Mouse (Mus musculus) layer of hippocampus, postnatal 36 days (tissue): ENCODE measurements around the gene Cnpy2. TPM values are rescaled to one million over a fixed set of nuclear protein-coding genes. Genes with fewer than 3 reads are reported as not detected.
A peak's percentile ranks its signal among the peaks of the same experiment; 100 is the strongest.
"Not testable (repeated sequence)": the region's sequence is repeated elsewhere in the genome, so short reads cannot be mapped to it uniquely, and the experiment has no call there.

Experiments
- DNase-seq, 2 experiments: peaks; one replicate each; pipeline ENCODE4 v3.0.0; 2022
- total RNA-seq, 2 experiments: library from RNA; stranded (reverse); gene quantifications; 2 replicates each; pipeline ENCODE4 v1.2.3; 2021

Gene Cnpy2
- total RNA-seq: 10 to 100 TPM; 82.9 to 86.1 TPM

GRCm38 (mm10) chr10:128322141-128323108, at the start of gene Cnpy2:
Gene Cnpy2 (plus strand): TSS chr10:128322459.
- DNase-seq: peak; percentile 86 to 87

DNA sequence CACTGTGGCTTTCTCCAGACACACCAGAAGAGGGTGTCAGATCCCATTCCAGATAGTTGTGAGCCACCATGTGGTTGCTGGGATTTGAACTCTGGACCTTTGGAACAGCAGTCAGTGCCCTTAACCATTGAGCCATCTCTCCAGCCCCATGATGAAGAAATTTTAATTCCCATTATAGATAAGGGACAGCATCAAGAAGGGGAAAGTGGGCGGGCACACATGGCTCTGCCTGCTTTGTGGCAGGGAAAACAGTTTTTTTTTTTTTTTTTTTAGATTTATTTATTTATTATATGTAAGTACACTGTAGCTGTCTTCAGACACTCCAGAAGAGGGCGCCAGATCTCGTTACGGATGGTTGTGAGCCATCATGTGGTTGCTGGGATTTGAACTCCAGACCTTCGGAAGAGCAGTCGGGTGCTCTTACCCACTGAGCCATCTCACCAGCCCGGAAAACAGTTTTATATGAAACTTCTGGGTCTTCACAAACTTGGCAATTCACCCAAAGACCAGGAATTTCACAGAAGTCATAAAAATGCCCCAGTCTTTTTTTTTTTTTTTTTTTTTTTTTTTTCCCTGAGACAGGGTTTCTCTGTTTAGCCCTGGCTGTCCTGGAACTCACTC, 49.3 kb upstream of the Cnpy2 start:
- DNase-seq: not testable (repeated sequence)

DNA sequence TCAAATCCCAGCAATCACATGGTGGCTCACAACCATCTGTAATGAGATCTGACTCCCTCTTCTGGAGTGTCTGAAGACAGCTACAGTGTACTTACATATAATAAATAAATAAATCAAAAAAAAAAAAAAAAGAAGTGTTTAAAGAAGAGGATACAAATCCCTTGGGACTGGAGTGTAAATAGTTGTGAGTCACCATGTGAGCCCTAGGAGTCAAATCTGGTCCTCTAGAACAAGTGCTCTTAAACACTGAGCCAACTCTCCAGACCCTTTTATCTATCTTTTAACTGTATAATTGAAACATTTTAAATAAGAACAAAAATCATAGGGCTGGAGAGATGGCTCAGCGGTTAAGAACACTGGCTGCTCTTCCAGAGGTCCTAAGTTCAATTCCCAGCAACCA, 46.9 kb upstream of the Cnpy2 start:
- not testable (repeated sequence) for DNase-seq

DNA sequence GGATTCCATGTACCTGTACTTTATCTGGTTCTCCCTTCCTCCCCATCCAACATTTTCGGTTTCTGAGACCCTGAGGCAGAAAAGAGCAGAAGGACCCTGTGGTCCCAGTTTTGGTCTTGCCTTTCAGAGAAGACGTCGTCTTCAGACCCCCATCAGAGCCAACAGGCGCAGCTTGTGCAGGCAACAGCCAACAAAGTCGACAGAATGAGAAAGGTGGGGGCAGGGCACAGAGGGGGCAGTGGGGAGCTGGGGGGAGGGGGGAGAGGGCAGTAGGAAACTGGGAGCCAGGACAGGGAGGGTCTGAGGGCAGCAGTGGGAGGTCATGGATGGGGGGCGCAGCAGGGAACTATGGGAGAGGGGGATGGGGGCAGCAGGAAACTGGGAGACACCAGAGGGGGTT, 44.1 kb upstream of the Cnpy2 start:
- DNase-seq: no peak

- DNase-seq: no peak
Observed at GRCm38 (mm10) chr10:128280943-128281342, 41.3 kb upstream of the Cnpy2 start.

DNA sequence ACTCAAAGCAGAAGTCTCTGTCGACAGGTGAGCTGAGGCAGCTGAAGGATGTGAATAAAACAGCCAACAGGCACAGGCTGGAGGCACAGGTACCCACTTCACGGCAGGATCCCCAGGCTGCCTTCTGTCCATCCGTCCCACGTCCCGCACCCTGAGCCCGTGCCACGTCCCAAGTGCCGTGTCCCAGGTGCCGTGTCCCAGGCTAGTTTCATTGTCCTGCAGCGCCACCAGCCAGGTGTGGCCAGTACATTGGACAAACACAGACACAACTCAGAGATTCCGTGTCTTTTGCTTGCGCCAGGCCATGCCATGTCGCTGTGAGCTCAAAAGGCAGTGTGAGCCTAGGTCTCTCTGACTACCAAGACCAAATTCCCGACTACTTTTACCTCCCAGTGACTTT, 40.6 kb upstream of the Cnpy2 start:
- no peak for DNase-seq

DNA sequence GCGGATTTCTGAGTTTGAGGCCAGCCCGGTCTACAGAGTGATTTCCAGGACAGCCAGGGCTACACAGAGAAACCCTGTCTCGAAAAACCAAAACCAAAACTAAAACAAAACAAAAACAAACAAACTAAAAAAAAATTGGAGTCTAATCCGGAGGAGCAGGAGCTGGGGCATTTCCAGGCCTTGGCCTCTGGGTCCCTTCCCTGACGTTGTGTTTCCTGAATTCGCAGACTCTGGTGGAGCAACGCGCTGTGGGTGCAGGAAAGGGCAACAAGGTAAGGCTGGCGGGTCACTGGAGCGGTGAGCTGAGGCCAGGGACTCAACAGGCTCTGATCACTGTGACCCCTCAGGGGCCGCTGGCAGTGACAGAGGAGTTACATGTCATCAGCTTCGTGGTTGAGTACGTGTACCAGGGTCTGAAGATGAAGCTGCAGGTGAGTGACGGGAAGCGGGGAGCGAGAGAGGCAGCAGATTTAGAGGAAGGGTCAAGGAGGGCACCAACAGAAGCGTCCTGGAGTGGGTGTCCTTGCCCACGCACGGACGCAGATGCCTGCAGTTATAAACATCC, 39.3 kb upstream of the Cnpy2 start:
- no peak for DNase-seq

DNA sequence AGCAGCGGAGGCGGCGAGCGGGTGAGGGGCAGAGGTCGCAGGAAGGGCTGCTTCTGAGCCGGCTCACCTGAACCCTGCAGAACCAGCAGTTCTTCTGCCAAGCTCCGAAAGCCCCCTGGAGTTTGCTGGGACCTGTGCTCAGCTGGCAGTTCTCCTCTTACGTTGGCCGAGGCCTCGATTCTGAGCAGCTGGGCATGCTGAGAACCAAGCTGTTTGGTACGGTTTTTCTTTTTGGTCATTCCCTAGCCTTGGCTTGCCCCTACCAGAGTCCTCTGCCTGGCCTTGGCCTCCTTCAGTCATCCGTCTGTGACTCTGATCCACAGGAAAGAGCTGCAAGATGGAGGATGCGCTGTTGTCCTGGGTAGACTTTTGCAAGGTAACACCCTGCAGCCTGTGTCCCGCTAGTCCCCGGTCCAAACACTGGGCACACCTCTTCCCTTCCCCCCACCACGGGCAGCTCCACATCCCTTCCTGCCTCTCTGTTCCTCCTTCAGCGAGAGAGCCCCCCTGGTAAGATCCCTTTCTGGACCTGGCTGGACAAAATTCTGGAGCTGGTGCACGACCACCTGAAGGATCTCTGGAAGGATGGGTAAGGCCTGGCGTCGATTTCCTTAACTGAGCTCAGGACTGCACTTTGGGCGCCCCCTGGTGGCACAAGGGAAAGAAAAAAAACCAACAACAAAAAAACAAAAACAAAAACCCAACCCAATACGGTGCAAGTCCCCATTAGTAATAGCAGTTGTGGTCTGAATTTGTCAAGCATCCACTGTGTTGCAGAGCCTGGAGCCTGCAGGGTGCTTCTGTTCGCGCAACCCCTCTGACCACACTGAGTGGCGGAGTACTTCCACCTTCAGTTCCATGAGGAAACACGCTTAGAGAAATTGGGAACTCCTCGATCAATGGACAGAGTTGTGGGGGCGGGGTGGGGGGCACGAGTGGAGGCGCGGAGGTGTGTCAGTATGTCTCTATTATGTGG, 38.4 kb upstream of the Cnpy2 start:
- DNase-seq: peak; percentile 40 to 57

DNA sequence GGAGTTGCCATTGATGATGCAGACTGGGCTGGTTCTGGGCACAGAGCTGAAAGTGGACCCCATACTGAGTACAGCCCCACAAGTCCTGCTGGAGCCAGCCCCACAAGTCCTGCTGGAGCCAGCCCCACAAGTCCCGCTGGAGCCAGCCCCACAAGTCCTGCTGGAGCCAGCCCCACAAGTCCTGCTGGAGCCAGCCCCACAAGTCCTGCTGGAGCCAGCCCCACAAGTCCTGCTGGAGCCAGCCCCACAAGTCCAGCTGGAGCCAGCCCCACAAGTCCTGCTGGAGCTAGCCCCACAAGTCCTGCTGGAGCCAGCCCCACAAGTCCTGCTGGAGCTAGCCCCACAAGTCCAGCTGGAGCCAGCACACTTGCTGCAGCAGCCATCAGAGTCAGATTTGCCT, 31.7 kb upstream of the Cnpy2 start:
- DNase-seq: peak in 1 of 2 experiments; percentile 18

GRCm38 (mm10) chr10:128296370-128297090, 25.7 kb upstream of the Cnpy2 start:
- no peak for DNase-seq

DNA sequence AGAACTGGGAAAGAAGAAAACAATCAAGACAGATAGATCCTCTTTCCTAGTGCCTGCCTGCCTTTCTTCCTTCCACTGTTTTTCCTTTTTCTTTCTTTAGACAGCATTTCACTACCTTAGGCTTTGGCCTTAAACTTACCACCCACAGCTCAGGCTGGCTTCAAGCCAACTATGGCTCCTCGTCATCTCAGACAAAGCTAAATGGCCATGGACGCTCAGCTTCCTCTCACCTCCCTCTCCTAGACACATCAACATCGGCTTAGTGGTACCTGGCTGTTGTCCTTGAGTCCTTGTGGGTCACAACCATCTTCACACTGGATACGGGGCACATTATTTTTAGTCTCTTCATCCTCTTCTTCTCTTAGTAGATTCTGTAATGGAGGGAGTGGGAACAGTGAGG, 25.0 kb upstream of the Cnpy2 start:
- no peak for DNase-seq

DNA sequence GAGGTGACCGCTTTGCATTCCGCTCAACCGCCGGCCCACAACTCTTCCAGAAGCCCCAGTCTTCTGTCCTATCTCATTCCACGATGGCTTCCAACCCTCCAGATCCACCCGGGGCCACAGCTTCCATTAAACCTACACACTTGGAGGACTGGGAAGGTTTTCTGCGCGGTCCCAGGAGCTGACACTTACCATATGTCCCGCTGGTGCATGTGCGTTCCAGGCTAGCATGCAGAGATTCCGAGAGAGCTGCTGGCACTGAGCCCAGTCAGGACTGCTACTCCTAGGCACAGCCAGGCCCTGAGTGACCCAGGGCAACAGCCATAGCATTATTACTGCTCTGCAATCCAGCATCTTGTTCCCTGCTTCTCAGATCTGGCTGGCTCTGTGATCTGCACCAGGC, 24.6 kb upstream of the Cnpy2 start:
- DNase-seq: no peak

GRCm38 (mm10) chr10:128298243-128298642, 24.0 kb upstream of the Cnpy2 start:
- no peak for DNase-seq

DNA sequence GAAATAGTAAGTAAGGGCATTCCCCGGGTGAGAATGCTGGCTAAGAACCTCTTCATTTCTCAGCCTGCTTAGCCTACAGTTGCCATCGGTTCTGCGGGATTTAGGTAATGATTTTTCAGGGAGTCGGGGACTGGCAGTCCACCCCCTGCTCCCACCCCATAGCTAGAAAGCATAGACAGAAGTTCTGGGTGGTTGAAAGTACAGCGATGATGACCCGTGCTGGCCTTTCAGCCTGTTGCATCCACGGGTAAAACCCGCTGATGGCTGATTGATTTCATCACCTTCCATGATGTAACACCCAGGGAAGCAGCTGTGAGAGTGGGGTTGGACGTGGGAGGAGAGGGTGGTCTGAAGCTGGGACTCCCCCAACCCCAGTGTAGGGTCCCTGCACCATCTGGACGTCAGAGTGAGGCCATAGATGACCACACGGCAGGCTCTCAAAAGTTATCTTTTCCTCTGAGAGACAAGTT, 23.5 kb upstream of the Cnpy2 start, which contains the start of gene Il23a:
Il23a (minus strand) TSS at position 51 of the 470 bp plus-strand sequence.
- no peak for DNase-seq

DNA sequence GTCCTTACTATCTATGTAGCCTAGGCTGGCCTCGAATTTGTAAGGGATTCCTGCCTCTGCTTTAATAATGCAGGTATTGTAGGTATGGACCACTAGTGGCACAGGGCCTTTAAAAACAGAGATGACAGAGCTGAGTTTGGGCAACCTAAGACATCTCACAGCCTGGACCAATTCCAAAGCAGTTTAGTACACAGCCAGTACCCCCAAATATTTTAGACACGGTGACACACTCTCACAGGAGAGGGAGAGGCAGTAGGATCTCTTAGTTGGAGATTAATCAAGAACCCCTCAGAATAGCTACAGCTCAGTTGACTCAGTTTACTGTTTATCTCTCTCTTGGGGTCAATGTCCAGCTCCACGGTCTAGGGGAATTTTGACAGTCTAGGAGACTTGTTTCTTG, 19.9 kb upstream of the Cnpy2 start:
- DNase-seq: no peak

GRCm38 (mm10) chr10:128302785-128303125, 19.5 kb upstream of the Cnpy2 start:
- DNase-seq: no peak

DNA sequence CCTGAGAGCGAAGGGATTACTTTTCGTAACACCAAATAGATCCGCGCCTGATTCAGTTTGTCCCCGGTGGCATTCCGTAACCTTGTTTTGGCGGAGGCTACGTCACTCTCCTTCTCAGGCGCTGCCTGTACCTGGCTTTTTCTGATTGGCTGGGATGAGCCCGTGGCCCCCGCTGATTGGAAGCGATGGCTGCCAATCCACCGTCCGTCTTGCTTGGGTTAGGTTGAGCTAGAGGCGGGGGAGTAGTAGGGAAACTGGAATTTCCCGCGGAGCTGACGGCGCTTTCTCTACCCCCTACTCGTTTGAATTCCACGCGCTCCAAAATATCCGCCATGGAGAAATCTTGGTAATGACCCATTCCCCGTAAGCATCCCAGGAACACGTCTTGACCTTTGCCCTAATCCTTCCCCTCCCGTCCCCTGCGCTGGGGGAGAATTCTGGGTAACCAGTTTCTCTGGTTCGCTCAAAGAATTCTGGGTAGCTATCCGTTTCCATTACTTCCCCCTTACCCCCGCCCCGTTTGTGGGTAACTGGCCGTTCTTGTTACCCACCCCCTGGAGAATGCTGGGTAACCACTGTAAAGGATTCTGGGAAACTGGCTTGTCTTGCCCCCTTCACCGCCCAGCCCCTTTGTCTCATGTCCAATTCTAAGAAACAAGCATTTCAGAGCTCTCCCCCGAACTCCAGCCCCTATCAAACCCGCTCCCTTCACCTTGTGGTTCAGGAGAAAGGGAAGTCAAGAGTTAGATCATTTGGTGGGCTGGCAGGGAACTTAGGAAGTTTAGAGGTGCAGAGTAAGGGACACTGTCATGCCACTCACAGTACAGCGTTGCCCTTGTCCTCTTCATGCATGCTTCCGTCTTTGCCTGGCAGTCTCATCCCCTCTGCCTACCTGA, 18.9 kb upstream of the Cnpy2 start, which contains the start of gene Pan2:
Pan2 (plus strand) TSS at position 210 of the 896 bp plus-strand sequence.
- DNase-seq: peak; percentile 100

GRCm38 (mm10) chr10:128309654-128310053, 12.6 kb upstream of the Cnpy2 start:
- no peak for DNase-seq

GRCm38 (mm10) chr10:128310177-128310576, 12.1 kb upstream of the Cnpy2 start:
- peak in 1 of 2 experiments; percentile 17 for DNase-seq

DNA sequence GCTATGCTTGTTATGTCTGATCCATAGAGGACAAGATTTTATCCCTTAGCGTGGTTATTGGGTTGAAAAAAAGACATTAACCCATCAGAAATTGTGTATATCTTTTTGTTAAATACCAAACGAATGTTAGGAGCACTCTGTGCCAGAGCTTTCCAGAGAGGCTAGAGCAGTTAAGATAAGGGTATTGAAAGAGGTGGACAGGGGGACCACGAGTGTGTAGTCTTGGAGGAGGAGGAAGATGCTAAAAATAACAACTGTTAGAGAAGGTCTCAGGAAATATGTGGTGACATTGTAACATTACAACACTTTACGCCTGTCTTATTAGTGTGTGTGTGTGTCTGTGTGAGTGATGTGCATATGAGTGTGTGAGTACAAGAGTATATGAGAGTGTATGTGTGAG, 11.4 kb upstream of the Cnpy2 start:
- DNase-seq: no peak
